Mouse (Mus musculus): ENCODE measurements around the gene Rhog.

Gene Rhog

GRCm38 (mm10) chr7:102222336-102222735 is 33.5 kb downstream of the Rhog start:
- no peak for DNase-seq (ENCODE audit: low spot score)

GRCm38 (mm10) chr7:102221899-102222298 is 34.0 kb downstream of the Rhog start:
- no peak for DNase-seq (ENCODE audit: low spot score)

- no peak for DNase-seq (ENCODE audit: low spot score)
Observed at GRCm38 (mm10) chr7:102211071-102211470, 44.8 kb downstream of the Rhog start.

- peak; percentile 96 for DNase-seq (ENCODE audit: low spot score)
Observed at GRCm38 (mm10) chr7:102209756-102210721, 45.8 kb downstream of the Rhog start, which contains the start of the genes Nup98 and Pgap2. Gene Nup98, minus strand, starts transcription at chr7:102210176. Gene Pgap2, plus strand, starts transcription at chr7:102210208.

GRCm38 (mm10) chr7:102208806-102209363 is 47.0 kb downstream of the Rhog start:
- DNase-seq (ENCODE audit: low spot score): no peak

GRCm38 (mm10) chr7:102205646-102206045 is 50.2 kb downstream of the Rhog start:
- no peak for DNase-seq (ENCODE audit: low spot score)

GRCm38 (mm10) chr7:102204296-102204857 is 51.5 kb downstream of the Rhog start:
- DNase-seq (ENCODE audit: low spot score): no peak

- no peak for DNase-seq (ENCODE audit: low spot score)
Observed at GRCm38 (mm10) chr7:102200996-102201785, 54.7 kb downstream of the Rhog start.

GRCm38 (mm10) chr7:102200576-102200975 is 55.3 kb downstream of the Rhog start:
- DNase-seq (ENCODE audit: low spot score): no peak

GRCm38 (mm10) chr7:102192356-102192755 is 63.5 kb downstream of the Rhog start:
- DNase-seq (ENCODE audit: low spot score): no peak

Data from layer of hippocampus, adult 9-10 months (tissue).